Mouse (Mus musculus): ENCODE measurements around the gene Dnase1l2. TPM values are rescaled to one million over a fixed set of nuclear protein-coding genes. Genes with fewer than 3 reads are reported as not detected.

Gene Dnase1l2
- polyA plus RNA-seq, 1 experiment from 2014 or later, result 1.1 TPM

GRCm38 (mm10) chr17:24394456-24394855 is 48.4 kb downstream of the Dnase1l2 start:
- 86% methylated on average over 7 of the region's 7 CpGs for WGBS
- Histone ChIP-seq H3K4me1 (ENCODE audit: control insufficient read depth, insufficient read depth, low read length) (no peaks in the 10 kb centered on the region), H3K9me3 (replicated peaks; ENCODE audit: control insufficient read depth, low read length) (no peaks in the 10 kb centered on the region), H3K27ac (replicated peaks; ENCODE audit: low read depth, low read length) (no peak overlapping the region), H3K9ac (replicated peaks; ENCODE audit: low read length) (no peak overlapping the region), H3K4me3 (ENCODE audit: low read depth, low read length) (no peak overlapping the region), H3K27me3 (ENCODE audit: control insufficient read depth, insufficient read depth, low read length) (no peaks in the 10 kb centered on the region), H3K4me2 (ENCODE audit: low read depth, low read length) (no peak overlapping the region), H3K36me3 (replicated peaks; ENCODE audit: control insufficient read depth, insufficient read depth, low read depth, low read length) (no peaks in the 10 kb centered on the region)
- DNase-seq (ENCODE audit: low spot score), result no peak
- no peak for ATAC-seq (replicated peaks; ENCODE audit: insufficient number of reproducible peaks, low FRiP score, low TSS enrichment, low read depth)

GRCm38 (mm10) chr17:24393527-24393926 is 49.4 kb downstream of the Dnase1l2 start:
- Histone ChIP-seq H3K4me2 (ENCODE audit: low read depth, low read length) (no peak overlapping the region), H3K4me1 (ENCODE audit: control insufficient read depth, insufficient read depth, low read length) (no peaks in the 10 kb centered on the region), H3K36me3 (replicated peaks; ENCODE audit: control insufficient read depth, insufficient read depth, low read depth, low read length) (no peaks in the 10 kb centered on the region), H3K9me3 (replicated peaks; ENCODE audit: control insufficient read depth, low read length) (no peaks in the 10 kb centered on the region), H3K4me3 (ENCODE audit: low read depth, low read length) (no peak overlapping the region), H3K27me3 (ENCODE audit: control insufficient read depth, insufficient read depth, low read length) (no peaks in the 10 kb centered on the region), H3K9ac (replicated peaks; ENCODE audit: low read length) (no peak overlapping the region), H3K27ac (replicated peaks; ENCODE audit: low read depth, low read length) (no peak overlapping the region)
- WGBS, result 32% methylated on average over 4 of the region's 4 CpGs
- DNase-seq (ENCODE audit: low spot score) (no peak), ATAC-seq (replicated peaks; ENCODE audit: insufficient number of reproducible peaks, low FRiP score, low TSS enrichment, low read depth) (no peak)

- H3K36me3 ChIP-seq (replicated peaks; ENCODE audit: control insufficient read depth, insufficient read depth, low read depth, low read length), result no peaks in the 10 kb centered on the region
- H3K9me3 ChIP-seq (replicated peaks; ENCODE audit: control insufficient read depth, low read length), result no peaks in the 10 kb centered on the region
- H3K4me1 ChIP-seq (ENCODE audit: control insufficient read depth, insufficient read depth, low read length), result no peaks in the 10 kb centered on the region
- H3K4me3 ChIP-seq (ENCODE audit: low read depth, low read length), result no peak overlapping the region
- H3K4me2 ChIP-seq (ENCODE audit: low read depth, low read length), result no peak overlapping the region
- no peak overlapping the region for H3K27ac ChIP-seq (replicated peaks; ENCODE audit: low read depth, low read length)
- H3K9ac ChIP-seq (replicated peaks; ENCODE audit: low read length), result no peak overlapping the region
- peak; percentile 30 for DNase-seq (ENCODE audit: low spot score)
- no peak for ATAC-seq (replicated peaks; ENCODE audit: insufficient number of reproducible peaks, low FRiP score, low TSS enrichment, low read depth)
- WGBS, result 61% methylated on average over 8 of the region's 8 CpGs
- no peaks in the 10 kb centered on the region for H3K27me3 ChIP-seq (ENCODE audit: control insufficient read depth, insufficient read depth, low read length)
Observed at GRCm38 (mm10) chr17:24391149-24391548, 51.8 kb downstream of the Dnase1l2 start.

Other genes starting within 250 kb of the Dnase1l2 start
- 3.7 and 5.4 TPM in 2 replicates for gene Tbc1d24, start 237.5 kb downstream of the Dnase1l2 start, polyA plus RNA-seq (2014; fragmentation: Nextera tagmentation; extraction: Ambion mirVana)
- gene Ntn3, start 233.6 kb downstream of the Dnase1l2 start, polyA plus RNA-seq (2014; fragmentation: Nextera tagmentation; extraction: Ambion mirVana), result 6.2 and 7.1 TPM in 2 replicates
- 16.9 and 21.7 TPM in 2 replicates for gene Tedc2, start 222.3 kb downstream of the Dnase1l2 start, polyA plus RNA-seq (2014; fragmentation: Nextera tagmentation; extraction: Ambion mirVana)
- 99.6 and 101 TPM in 2 replicates for gene Ccnf, start 191.6 kb downstream of the Dnase1l2 start, polyA plus RNA-seq (2014; fragmentation: Nextera tagmentation; extraction: Ambion mirVana)
- 0.38 TPM in 1 of 2 replicates, not detected in the other for gene Abca17, start 92.0 kb downstream of the Dnase1l2 start, polyA plus RNA-seq (2014; fragmentation: Nextera tagmentation; extraction: Ambion mirVana)
- gene Abca3, start 91.2 kb downstream of the Dnase1l2 start, polyA plus RNA-seq (2014; fragmentation: Nextera tagmentation; extraction: Ambion mirVana), result 5.3 and 7.7 TPM in 2 replicates
- gene Rnps1, start 28.5 kb downstream of the Dnase1l2 start, polyA plus RNA-seq (2014; fragmentation: Nextera tagmentation; extraction: Ambion mirVana), result 349 and 363 TPM in 2 replicates
- gene Eci1, start 16.5 kb downstream of the Dnase1l2 start, polyA plus RNA-seq (2014; fragmentation: Nextera tagmentation; extraction: Ambion mirVana), result 74.6 and 77.2 TPM in 2 replicates
- gene E4f1, start 27.2 kb upstream of the Dnase1l2 start, polyA plus RNA-seq (2014; fragmentation: Nextera tagmentation; extraction: Ambion mirVana), result 10.3 and 11.1 TPM in 2 replicates
- 53.7 and 54.9 TPM in 2 replicates for gene Pgp, start 27.3 kb upstream of the Dnase1l2 start, polyA plus RNA-seq (2014; fragmentation: Nextera tagmentation; extraction: Ambion mirVana)
- 0.42 TPM in 1 of 2 replicates, not detected in the other for gene Bricd5, start 30.8 kb upstream of the Dnase1l2 start, polyA plus RNA-seq (2014; fragmentation: Nextera tagmentation; extraction: Ambion mirVana)
- gene Mlst8, start 36.0 kb upstream of the Dnase1l2 start, polyA plus RNA-seq (2014; fragmentation: Nextera tagmentation; extraction: Ambion mirVana), result 30.3 and 32.0 TPM in 2 replicates
- 2.6 and 2.8 TPM in 2 replicates for gene Caskin1, start 45.5 kb upstream of the Dnase1l2 start, polyA plus RNA-seq (2014; fragmentation: Nextera tagmentation; extraction: Ambion mirVana)
- 86.1 and 88.2 TPM in 2 replicates for gene Traf7, start 84.8 kb upstream of the Dnase1l2 start, polyA plus RNA-seq (2014; fragmentation: Nextera tagmentation; extraction: Ambion mirVana)
- gene Rab26, start 91.1 kb upstream of the Dnase1l2 start, polyA plus RNA-seq (2014; fragmentation: Nextera tagmentation; extraction: Ambion mirVana), result 1.4 and 1.8 TPM in 2 replicates
- gene Pkd1, start 106.7 kb upstream of the Dnase1l2 start, polyA plus RNA-seq (2014; fragmentation: Nextera tagmentation; extraction: Ambion mirVana), result 9.6 and 16.6 TPM in 2 replicates
- 46.2 and 56.4 TPM in 2 replicates for gene Tsc2, start 189.5 kb upstream of the Dnase1l2 start, polyA plus RNA-seq (2014; fragmentation: Nextera tagmentation; extraction: Ambion mirVana)
- gene Nthl1, start 189.6 kb upstream of the Dnase1l2 start, polyA plus RNA-seq (2014; fragmentation: Nextera tagmentation; extraction: Ambion mirVana), result 18.6 and 22.9 TPM in 2 replicates
- 48.3 and 50.2 TPM in 2 replicates for gene Slc9a3r2, start 207.2 kb upstream of the Dnase1l2 start, polyA plus RNA-seq (2014; fragmentation: Nextera tagmentation; extraction: Ambion mirVana)
- gene Npw, start 215.4 kb upstream of the Dnase1l2 start, polyA plus RNA-seq (2014; fragmentation: Nextera tagmentation; extraction: Ambion mirVana), result 0.48 TPM in 1 of 2 replicates, not detected in the other
- gene Zfp598, start 226.6 kb upstream of the Dnase1l2 start, polyA plus RNA-seq (2014; fragmentation: Nextera tagmentation; extraction: Ambion mirVana), result 24.1 and 26.6 TPM in 2 replicates
- 6.2 and 6.6 TPM in 2 replicates for gene Syngr3, start 246.8 kb upstream of the Dnase1l2 start, polyA plus RNA-seq (2014; fragmentation: Nextera tagmentation; extraction: Ambion mirVana)